Mouse (Mus musculus) right cerebral cortex, postnatal 36 days (tissue): ENCODE data around the gene Il6ra.
"Not testable (repeated sequence)": the region's sequence is repeated elsewhere in the genome, so short reads cannot be mapped to it uniquely, and the experiment has no call there.

Experiments used
- DNase-seq, 2 experiments: peaks; one replicate each; pipeline ENCODE4 v3.0.0; 2022; ENCODE audit warnings: low spot score in 2 of 2, mixed read lengths in 1 of 2

Il6ra gene

DNA sequence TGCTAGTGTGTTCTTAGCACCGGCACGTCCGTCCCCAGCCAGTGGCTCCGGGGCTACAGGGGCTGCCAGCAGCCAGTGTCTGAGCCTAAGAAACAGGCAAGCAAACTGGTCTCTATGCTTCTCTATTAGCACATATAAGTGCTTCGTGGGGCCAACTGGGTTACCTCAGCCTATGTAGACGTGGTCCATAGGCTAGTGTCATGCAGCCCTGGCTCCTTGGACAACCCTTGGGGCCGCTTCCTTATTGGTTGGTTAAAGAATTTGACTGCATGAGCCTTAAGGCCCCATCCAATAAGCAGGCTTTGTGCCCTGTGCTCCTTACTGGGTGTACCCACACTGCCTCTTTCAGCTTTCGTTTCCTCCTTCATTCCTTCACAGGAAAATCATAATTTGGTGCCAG lies 37.2 kb downstream of the Il6ra start:
- DNase-seq: no peak

GRCm38 (mm10) chr3:89875021-89875420 lies 38.0 kb downstream of the Il6ra start:
- DNase-seq: no peak

- DNase-seq: no peak
Observed at GRCm38 (mm10) chr3:89874076-89874475, 38.9 kb downstream of the Il6ra start.

DNA sequence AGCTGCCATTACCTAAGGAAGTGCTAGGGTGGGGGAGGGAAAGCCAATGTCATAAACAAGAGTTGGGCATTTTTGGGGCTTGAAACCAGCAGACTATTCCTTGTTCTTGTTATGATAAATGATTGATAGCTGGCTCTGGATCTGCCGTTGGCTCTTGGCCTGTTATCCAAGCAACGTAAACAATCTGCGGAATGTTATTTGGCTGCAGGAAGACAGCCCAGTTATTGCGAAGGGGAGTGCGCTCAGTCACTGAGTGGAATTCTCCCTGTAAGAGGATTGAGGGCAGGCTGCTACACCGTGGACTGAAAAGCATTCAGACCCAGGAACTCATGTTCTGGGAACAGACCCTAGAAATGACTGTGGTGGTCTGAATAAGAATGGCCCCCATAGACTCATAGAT lies 40.3 kb downstream of the Il6ra start:
- DNase-seq: no peak

DNA sequence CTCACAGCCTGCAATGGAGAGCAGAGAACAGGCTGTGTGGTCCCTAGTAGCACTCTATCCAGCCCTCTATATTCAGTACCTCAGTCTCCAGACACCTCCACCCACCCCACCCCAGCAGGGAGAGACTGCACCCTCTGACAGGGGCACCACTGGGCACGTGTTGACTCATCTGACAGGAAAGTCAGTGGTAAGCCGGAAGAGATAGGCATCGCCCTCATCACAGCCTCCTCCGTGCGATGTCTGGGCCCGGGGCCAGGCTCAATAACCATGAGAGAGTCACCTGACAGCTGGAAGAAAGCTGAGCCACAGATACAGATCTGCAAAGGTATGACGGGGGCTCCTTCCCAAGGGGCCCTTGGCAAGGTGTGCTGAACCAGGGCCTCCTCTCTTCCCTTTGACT lies 40.8 kb downstream of the Il6ra start:
- DNase-seq: no peak

DNA sequence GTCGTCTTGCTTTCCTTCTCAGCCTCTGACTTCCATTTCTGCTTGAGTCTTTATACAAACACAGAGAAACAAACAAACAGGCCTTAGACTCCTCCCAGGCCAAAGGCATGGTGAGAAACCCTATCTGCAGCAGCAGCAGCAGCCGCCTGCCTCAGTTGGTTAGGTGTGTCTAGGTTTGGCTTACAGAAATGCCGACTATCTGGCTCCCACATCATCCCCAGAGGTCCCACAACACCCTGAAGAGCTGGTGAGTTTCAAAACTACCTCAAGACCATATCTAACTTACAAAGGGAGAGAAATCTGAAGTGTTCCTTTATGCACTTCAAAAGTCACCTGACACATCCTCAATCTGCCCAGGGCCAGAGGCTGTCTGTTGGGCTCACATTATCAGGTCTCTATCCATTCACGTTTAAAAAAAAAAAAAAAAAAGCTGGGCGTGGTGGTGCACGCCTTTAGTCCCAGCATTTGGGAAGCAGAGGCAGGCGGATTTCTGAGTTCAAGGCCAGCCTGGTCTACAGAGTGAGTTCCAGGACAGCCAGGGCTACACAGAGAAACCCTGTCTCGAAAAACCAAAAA lies 41.6 kb downstream of the Il6ra start:
- no peak for DNase-seq

DNA sequence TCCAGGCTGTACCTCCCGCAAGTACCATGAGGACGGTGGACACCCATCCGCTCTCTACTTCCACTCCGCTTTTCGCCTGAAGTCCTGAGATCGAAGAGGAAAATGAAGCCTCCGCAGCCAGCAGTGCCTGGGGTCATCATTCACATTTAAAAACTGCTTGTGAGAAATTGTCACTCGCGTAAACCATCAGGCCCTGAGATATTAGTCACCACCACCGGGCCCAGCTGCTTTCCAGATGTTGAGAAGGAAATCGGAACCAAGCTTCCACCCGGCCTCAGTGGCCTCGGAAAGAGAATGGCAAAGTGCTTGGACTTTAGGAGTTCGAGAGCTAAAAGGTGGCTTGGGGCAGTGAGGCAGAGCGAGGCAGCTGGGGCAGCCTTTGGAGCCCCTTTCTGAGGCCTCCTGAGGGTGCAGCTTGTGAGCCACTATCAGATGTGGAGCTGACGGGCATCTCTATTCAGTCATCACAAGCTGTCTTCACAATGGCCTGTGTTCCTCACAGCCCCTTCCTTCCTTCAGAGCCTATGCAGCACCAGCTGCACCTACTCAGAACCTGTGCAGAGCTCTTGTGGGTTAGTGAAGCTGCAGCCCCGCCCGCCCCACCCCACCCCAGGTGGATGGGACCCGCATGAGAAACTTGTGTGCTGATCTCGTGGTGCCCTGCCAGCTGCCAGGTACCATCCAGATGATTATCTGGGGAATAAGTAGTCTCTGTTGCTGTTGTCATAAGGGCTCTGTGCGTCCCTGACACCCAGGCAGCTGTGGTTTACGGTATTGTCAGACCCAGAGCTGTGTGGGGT lies 42.3 kb downstream of the Il6ra start:
- no peak for DNase-seq

GRCm38 (mm10) chr3:89869556-89869955 lies 43.4 kb downstream of the Il6ra start:
- no peak for DNase-seq

DNA sequence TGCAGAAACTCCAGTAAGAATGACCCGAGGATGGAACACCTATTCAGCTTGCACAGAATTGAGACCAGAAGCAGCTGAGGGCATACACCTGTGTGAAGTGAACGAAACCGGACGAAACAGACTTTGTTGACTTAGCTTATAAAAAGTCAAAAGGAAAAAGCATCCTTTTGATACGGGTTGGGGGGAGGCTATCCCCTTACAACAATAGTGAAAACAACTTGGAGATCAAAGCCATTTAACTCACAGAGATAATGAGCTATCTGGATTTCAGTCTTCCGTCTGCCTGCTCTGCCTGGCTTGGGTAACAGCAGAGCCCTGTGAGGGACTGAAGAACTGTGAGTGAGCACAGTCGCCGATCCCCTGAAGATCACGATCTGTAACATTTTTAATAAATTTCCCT lies 44.0 kb downstream of the Il6ra start:
- no peak for DNase-seq

GRCm38 (mm10) chr3:89868357-89868756 lies 44.6 kb downstream of the Il6ra start:
- DNase-seq: no peak

- DNase-seq: no peak
Observed at GRCm38 (mm10) chr3:89867651-89868050, 45.3 kb downstream of the Il6ra start.

DNA sequence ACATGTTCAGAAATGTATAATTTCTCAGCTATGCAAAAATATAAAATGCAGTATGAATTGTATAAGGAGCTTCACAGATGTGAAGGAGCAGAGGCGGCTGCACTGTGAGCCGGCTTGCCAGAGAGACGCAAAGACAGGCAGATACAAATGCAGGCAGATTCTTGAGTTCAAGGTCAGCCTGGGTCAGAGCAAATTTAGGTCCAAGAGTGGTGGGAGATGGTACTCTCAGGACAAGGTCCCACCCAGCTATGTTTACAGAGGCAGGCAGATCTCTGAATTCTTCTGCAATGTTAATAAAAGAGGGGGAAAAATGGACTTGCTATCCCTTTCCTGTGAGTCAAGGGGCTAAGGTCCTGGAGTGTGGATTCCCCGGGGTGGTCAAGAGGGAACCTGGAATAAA lies 47.2 kb downstream of the Il6ra start:
- no peak for DNase-seq

GRCm38 (mm10) chr3:89865020-89865419 lies 48.0 kb downstream of the Il6ra start:
- DNase-seq: no peak

GRCm38 (mm10) chr3:89863716-89864509 lies 49.1 kb downstream of the Il6ra start:
- DNase-seq: no peak

DNA sequence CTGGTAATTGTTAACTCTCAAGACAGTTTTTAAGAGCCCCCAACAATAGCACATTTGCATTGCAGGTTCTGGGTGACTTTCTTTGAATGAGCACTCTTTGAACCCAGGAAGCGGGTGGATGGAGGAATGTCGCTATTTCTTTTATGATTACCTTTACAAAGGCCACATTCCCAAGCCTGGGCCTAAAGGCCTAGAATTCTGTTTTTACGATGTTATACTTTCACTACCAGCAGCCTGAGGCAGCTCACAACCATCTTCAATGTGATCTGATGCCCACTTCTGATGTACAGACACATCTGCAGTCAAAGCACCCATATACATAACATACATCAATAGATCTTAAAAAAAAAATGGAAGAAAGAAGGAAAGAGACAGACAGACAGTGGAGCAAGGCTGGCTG lies 49.7 kb downstream of the Il6ra start:
- DNase-seq: not testable (repeated sequence)

DNA sequence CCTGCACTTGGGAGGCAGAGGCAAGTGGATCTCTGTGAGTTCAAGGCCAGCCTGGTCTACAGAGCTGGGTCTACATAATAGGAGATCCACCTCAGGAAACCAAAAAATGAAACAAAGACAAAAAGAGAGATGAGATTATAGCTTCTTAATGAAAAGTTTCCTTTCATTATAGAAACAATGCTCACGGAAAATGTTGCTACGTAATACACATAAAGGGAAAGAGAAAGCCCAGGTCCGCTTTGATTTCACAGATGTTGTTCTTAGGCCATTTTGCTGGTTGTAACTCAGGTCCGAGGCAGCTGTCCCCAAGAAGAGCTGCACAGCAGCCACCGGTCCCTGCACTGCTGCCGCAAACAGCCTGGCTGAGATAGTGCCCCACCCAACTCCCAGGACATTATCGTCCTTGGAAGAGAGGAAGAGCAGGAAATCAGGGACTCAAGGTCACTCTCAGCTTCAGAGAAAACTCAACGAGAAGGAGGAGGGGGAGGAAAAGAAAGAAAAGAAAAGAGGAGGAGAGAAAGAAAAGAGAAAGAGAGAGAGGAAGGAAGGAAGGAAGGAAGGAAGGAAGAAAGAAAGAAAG lies 50.7 kb downstream of the Il6ra start:
- no peak for DNase-seq

- DNase-seq: no peak
Observed at GRCm38 (mm10) chr3:89861070-89861469, 51.9 kb downstream of the Il6ra start.

- no peak for DNase-seq
Observed at GRCm38 (mm10) chr3:89860343-89860742, 52.7 kb downstream of the Il6ra start.

GRCm38 (mm10) chr3:89859936-89860335 lies 53.1 kb downstream of the Il6ra start:
- DNase-seq: no peak

GRCm38 (mm10) chr3:89858888-89859287 lies 54.1 kb downstream of the Il6ra start:
- peak; percentile 77 to 90 for DNase-seq

GRCm38 (mm10) chr3:89858123-89858522 lies 54.9 kb downstream of the Il6ra start:
- DNase-seq: no peak

DNA sequence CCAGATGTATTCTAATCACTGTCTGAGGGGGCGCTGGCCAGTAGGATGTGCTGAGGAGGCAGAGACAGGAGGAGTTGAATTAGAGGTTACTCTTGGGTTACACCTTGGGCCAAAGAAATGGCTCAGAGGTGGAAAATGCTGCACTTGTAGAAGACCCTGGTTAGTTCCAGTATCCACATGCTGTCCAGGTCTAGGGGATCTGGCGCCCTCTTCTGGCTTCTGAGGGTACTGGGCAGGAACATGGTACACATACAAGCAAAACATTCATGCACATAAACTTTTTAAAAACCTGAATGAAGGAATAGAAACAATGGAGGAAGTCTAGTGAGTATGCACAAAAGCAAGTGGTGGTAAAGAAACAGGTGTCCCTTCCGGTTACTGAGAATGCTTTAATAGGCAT lies 55.6 kb downstream of the Il6ra start:
- no peak for DNase-seq
